Mouse (Mus musculus) kidney, postnatal 0 days (tissue): ENCODE results near the gene Dcdc2b. TPM values are rescaled to one million over a fixed set of nuclear protein-coding genes. Genes with fewer than 3 reads are reported as not detected.

Source experiments
- ATAC-seq: fragments of 200-750 bp; cut with Nextera tagmentation; replicated peaks from 2 replicates; pipeline ENCODE4 v1.8.0; 2017; ENCODE audit warnings: low read depth, moderate number of reproducible peaks, moderate TSS enrichment, moderate library complexity; ENCODE audit not compliant: low FRiP score
- DNase-seq: peaks from one replicate; pipeline ENCODE4 v3.0.0-alpha.2; 2016; ENCODE audit warnings: low spot score
- H3K27ac ChIP-seq: fragments of 300-500 bp; sonication (generic); 2 replicates; pipeline ENCODE4 v1.5.1; 2014; ENCODE audit warnings: mild to moderate bottlenecking
- H3K27me3 ChIP-seq: fragments of 300-500 bp; sonication (generic); 2 replicates; pipeline ENCODE4 v1.6.1; 2014; ENCODE audit warnings: low read length, mixed read lengths; ENCODE audit not compliant: insufficient read depth
- H3K36me3 ChIP-seq: fragments of 300-500 bp; sonication (generic); 2 replicates; pipeline ENCODE4 v1.6.1; 2014; ENCODE audit warnings: low read length, mixed read lengths; ENCODE audit not compliant: insufficient read depth
- H3K4me1 ChIP-seq: fragments of 300-500 bp; sonication (generic); replicated peaks from 2 replicates; pipeline ENCODE4 v1.6.1; 2014; ENCODE audit warnings: antibody characterized with exemption, low read length, mixed read lengths; ENCODE audit not compliant: insufficient read depth
- H3K4me2 ChIP-seq: fragments of 300-500 bp; sonication (generic); 2 replicates; pipeline ENCODE4 v1.6.1; 2014; ENCODE audit warnings: mild to moderate bottlenecking, low read length, moderate library complexity, mixed read lengths
- H3K4me3 ChIP-seq: fragments of 300-500 bp; sonication (generic); replicated peaks from 2 replicates; pipeline ENCODE4 v1.5.1; 2014; ENCODE audit warnings: low read depth, low read length
- H3K9ac ChIP-seq: fragments of 300-500 bp; sonication (generic); 2 replicates; pipeline ENCODE4 v1.6.1; 2014; ENCODE audit warnings: low read depth, low read length
- H3K9me3 ChIP-seq: fragments of 300-500 bp; sonication (generic); replicated peaks from 2 replicates; pipeline ENCODE4 v1.6.1; 2016; ENCODE audit warnings: low read length, inconsistent platforms, mixed read lengths
- CTCF ChIP-seq: IDR thresholded peaks from 2 replicates; pipeline ENCODE4 v1.5.1; 2016; ENCODE audit warnings: antibody characterized with exemption, low read depth, mild to moderate bottlenecking, moderate library complexity
- WGBS: fragments of 180-500 bp; shearing (Covaris S2); extraction: QIAGEN DNeasy Blood & Tissue Kit; methylation state at CpG from one replicate; pipeline ENCODE4 v1.1.7; 2014; 5-methylcytosine and 5-hydroxymethylcytosine counted together
- polyA plus RNA-seq: library from polyadenylated mRNA; unstranded; fragments of >200 nt; fragmentation: Nextera tagmentation; extraction: Ambion mirVana; gene quantifications from 2 replicates; pipeline ENCODE4 v1.2.1, GENCODE M21; 2015

The Dcdc2b gene
- polyA plus RNA-seq = 1.9 and 2.3 TPM in 2 replicates

DNA sequence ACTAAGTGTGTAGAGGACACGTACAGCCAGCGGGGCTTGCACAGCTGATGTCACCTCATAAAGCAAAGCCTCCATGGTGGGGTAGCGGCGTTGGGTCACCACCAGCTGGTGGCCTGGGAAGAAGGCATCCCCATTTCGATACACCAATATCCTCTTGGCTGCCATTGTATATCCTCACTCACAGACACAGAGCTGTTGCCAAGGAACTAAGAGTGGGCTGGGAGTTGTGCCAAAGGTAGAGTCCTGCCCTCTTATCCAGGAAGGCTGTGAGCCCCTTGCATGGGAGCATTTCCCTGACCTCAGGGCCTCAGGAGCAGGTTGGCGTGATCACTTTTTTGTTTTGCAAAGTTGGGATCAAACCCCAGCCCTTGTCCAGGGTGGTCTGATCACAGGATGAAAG is at the start of gene Dcdc2b:
Dcdc2b (minus strand) TSS at position 165 of the 400 bp plus-strand sequence.
- no peak within 1 kb of the TSS for H3K4me2 ChIP-seq
- peaks cover 9% of the 10 kb centered on the region for H3K4me1 ChIP-seq
- H3K27ac ChIP-seq = no peak within 1 kb of the TSS
- no peak for TF ChIP-seq CTCF
- H3K4me3 ChIP-seq = no peak within 1 kb of the TSS
- no peaks in the 10 kb centered on the region for H3K27me3 ChIP-seq
- no peak for ATAC-seq
- no peaks in the 10 kb centered on the region for H3K9me3 ChIP-seq
- WGBS = 84% methylated on average over 6 of the region's 6 CpGs
- H3K36me3 ChIP-seq = 0 out of 2 replicates have a peak, but pooled peaks cover 8% of the 10 kb centered on the region
- no peak for DNase-seq
- no peak within 1 kb of the TSS for H3K9ac ChIP-seq

DNA sequence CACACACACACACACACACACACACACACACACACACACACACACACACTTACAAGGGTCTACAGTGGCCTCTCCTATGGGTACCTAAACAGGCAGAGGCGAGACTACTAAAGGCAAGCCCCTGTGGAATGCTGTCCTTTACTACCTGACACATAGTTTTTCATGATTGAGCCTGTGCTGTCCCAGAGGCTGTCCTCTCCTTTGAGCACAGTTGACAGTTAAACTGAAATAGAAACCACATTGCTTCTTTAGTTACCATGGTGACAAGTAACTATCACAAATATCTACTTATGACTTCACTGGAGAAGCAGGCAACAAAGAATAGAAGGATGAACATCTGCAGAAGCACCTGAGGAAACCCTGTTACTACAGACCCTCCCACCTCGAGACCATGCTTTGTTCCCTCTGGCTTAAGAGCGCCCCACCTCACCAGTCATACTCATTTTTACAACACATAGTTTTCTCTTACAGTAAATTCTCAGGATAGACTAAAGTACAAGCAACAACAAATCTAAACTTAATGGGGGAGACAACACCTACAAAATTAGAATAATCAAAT is 48.3 kb upstream of the Dcdc2b start:
- ATAC-seq (no peak), DNase-seq (no peak)
- Histone ChIP-seq H3K4me3 (no peak overlapping the region), H3K27me3 (no peaks in the 10 kb centered on the region), H3K9me3 (no peaks in the 10 kb centered on the region), H3K4me1 (no peaks in the 10 kb centered on the region), H3K27ac (no peak overlapping the region), H3K36me3 (peaks cover 33% of the 10 kb centered on the region), H3K9ac (no peak overlapping the region), H3K4me2 (no peak overlapping the region)
- 76% methylated on average over 3 of the region's 3 CpGs for WGBS
- TF ChIP-seq CTCF = no peak

DNA sequence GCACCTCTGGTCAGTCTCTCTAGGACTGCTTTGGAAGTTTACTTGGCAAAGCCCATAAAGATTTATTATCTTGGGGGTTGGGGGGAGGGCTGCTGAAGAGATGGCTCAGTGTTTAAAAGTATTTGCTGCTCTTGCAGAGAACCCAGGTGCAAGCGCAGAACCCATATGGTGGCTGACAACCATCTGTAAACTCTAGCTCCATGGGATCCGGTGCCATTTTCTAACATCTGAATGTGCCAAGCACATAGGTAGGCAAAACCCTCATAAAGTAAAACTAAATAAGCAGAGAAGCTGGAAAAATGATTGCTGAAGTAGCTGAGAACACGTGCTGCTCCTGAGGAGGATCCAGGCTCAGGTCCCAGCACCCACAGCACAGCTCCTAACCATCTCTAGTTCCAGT is 47.5 kb upstream of the Dcdc2b start:
- H3K4me1 ChIP-seq = no peaks in the 10 kb centered on the region
- H3K4me2 ChIP-seq = no peak overlapping the region
- WGBS = 84% methylated on average over 3 of the region's 3 CpGs
- no peak overlapping the region for H3K9ac ChIP-seq
- no peak overlapping the region for H3K4me3 ChIP-seq
- no peak overlapping the region for H3K27ac ChIP-seq
- no peak for TF ChIP-seq CTCF
- DNase-seq (no peak), ATAC-seq (no peak)
- H3K27me3 ChIP-seq = no peaks in the 10 kb centered on the region
- peaks cover 40% of the 10 kb centered on the region for H3K36me3 ChIP-seq
- no peaks in the 10 kb centered on the region for H3K9me3 ChIP-seq

DNA sequence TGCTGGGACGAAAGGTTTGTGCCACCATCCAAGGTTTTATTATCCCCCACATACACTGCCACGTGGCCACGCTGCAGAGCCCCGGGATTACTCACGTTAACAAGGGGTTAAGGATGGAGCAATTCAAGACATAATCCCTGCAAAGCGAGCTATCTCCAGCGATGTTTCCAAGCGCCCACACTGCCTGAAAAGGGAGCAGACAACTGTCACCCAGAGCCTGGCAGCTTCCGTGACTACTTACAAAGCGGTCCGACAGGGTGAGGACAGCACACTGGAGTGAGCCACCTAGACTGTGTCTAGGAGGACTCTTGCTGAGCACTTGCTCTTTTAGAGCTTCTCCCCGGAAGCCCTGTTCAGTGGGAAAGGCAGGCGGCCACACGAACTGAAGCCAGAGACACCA is 40.7 kb upstream of the Dcdc2b start:
- H3K9me3 ChIP-seq = no peaks in the 10 kb centered on the region
- H3K27me3 ChIP-seq = no peaks in the 10 kb centered on the region
- H3K27ac ChIP-seq = no peak overlapping the region
- H3K4me3 ChIP-seq = no peak overlapping the region
- ATAC-seq = no peak
- no peak overlapping the region for H3K9ac ChIP-seq
- no peak for DNase-seq
- no peak for TF ChIP-seq CTCF
- peaks cover 82% of the 10 kb centered on the region for H3K36me3 ChIP-seq
- no peak overlapping the region for H3K4me2 ChIP-seq
- WGBS = 93% methylated on average over 14 of the region's 14 CpGs
- no peaks in the 10 kb centered on the region for H3K4me1 ChIP-seq

DNA sequence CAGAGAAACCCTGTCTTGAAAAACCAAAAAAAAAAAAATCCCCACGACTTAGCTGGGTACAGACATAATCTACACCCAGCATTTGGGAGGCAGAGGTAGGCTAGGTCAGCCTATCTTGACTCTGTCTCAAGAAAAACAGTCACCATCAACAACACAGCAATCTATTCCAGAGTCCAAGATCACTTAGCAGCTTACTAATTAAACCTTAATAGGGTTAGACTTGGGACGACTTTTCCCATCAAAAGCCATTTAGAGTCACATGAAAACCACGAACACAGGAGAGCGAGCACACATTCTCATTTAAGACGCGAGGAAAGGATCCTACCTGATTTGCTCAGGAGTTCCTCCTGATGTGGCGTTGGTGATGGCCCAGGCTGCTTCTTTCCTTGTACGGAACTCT is 36.3 kb upstream of the Dcdc2b start:
- H3K36me3 ChIP-seq = peaks cover 85% of the 10 kb centered on the region
- H3K4me2 ChIP-seq = no peak overlapping the region
- ATAC-seq = no peak
- H3K9me3 ChIP-seq = no peaks in the 10 kb centered on the region
- WGBS = 89% methylated on average over 8 of the region's 8 CpGs
- no peaks in the 10 kb centered on the region for H3K4me1 ChIP-seq
- H3K9ac ChIP-seq = no peak overlapping the region
- H3K27ac ChIP-seq = no peak overlapping the region
- TF ChIP-seq CTCF = no peak
- H3K4me3 ChIP-seq = no peak overlapping the region
- no peak for DNase-seq
- no peaks in the 10 kb centered on the region for H3K27me3 ChIP-seq

DNA sequence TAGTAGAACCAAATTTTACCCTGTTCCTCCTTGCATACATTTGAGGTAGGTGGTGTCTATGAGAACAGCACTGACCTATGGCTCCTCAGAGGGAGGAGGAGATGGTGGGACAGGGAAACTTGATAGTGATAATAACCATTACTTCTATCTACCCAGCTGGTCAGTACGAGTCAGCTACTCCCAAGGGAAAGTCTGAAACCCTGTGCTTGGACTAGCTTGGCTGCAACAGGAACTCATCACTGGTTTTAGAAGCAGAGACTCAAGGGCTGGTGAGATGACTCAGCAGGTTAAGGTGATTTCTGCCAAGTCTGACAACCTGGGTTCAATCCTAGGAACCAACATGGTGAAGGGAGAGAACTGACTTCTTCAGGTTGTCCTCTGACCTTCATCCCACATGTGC is 34.6 kb upstream of the Dcdc2b start:
- DNase-seq = no peak
- H3K4me2 ChIP-seq = no peak overlapping the region
- H3K4me3 ChIP-seq = no peak overlapping the region
- no peaks in the 10 kb centered on the region for H3K27me3 ChIP-seq
- no peak overlapping the region for H3K9ac ChIP-seq
- H3K36me3 ChIP-seq = peaks cover 71% of the 10 kb centered on the region
- no peak for TF ChIP-seq CTCF
- H3K27ac ChIP-seq = no peak overlapping the region
- no peaks in the 10 kb centered on the region for H3K9me3 ChIP-seq
- no peak for ATAC-seq
- 57% methylated on average over 1 of the region's 1 CpGs for WGBS
- H3K4me1 ChIP-seq = no peaks in the 10 kb centered on the region

DNA sequence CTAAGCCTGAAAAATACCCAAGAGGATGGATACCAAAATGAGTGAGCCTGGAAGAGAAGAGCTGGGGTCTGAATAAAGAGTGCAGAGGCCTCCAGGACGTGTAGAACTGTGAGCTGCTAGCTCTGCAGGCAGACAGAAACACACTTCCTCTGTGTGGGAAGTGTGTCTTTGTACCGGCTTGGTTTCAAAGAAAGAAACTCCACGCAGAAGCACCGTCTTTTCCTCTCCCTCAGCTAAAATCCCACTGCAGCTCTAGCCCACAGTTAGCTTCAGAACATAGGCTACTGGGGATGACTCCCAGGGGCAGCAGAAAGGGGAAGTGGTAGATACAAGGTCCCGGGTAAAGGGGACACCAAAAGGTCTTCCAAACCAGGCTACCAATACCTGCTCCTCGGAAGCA is 31.1 kb upstream of the Dcdc2b start:
- DNase-seq = no peak
- H3K9ac ChIP-seq = no peak overlapping the region
- no peaks in the 10 kb centered on the region for H3K9me3 ChIP-seq
- no peak overlapping the region for H3K4me3 ChIP-seq
- H3K36me3 ChIP-seq = peaks cover 48% of the 10 kb centered on the region
- 0 out of 2 replicates have a peak, but pooled peaks cover under 1% of the 10 kb centered on the region for H3K4me1 ChIP-seq
- no peak for ATAC-seq
- no peak overlapping the region for H3K4me2 ChIP-seq
- H3K27ac ChIP-seq = no peak overlapping the region
- WGBS = 93% methylated on average over 6 of the region's 6 CpGs
- H3K27me3 ChIP-seq = no peaks in the 10 kb centered on the region
- TF ChIP-seq CTCF = no peak
